Mouse (Mus musculus): ENCODE measurements around the gene Slc13a2. TPM values are rescaled to one million over a fixed set of nuclear protein-coding genes. Genes with fewer than 3 reads are reported as not detected.

Gene Slc13a2
- not detected in 2 replicates for polyA plus RNA-seq (2015; fragmentation: Nextera tagmentation; extraction: Ambion mirVana)

DNA sequence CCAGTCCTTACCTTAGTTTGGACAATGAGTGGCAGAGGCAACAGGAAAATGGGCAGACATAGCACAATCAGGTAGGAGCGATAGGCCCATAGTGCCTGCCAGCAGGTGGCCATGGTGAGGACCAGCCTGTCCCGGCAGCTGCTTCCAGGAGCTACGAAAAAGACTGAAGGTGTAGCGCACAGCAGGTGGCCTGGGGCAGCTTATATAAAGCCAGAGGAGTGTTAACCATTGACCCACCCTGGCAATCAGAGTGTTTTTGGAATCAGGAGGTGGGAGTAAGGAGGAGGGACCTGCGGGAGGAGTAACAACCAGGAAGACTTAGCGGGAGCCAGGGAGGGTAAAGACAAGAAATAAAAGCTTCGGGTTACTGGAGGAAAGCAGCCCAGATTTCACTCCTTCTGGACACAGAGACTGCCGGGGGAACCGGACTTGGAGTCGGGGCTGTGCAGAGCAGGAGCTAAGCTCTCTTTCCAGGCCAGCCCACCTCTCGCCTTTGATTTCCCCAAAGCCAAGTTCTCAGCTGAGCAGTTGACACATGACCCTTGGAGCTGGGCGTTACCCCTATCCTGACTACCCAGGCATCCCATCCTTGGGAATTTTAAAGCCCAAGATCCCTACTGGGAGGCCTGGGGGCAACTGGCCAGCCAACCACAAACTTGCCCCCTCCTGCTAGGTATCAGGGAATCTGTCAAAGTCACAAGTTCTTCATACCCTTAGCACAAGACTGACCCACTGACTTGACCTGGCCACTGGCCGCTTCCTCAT is at the start of gene Slc13a2:
Gene Slc13a2 (minus strand): TSS at position 163 of the 765 bp plus-strand sequence.
- Histone ChIP-seq H3K4me1 (no peaks in the 10 kb centered on the region), H3K9me3 (no peaks in the 10 kb centered on the region), H3K36me3 (no peaks in the 10 kb centered on the region), H3K27me3 (replicated peaks) (peaks cover 48% of the 10 kb centered on the region), H3K4me2 (no peak within 1 kb of the TSS), H3K27ac (replicated peaks) (no peak within 1 kb of the TSS), H3K9ac (no peak within 1 kb of the TSS), H3K4me3 (no peak within 1 kb of the TSS)
- ATAC-seq (ENCODE audit: extremely low read depth, insufficient number of reproducible peaks, low FRiP score, low TSS enrichment) = no peak
- WGBS = 19% methylated on average over 13 of the region's 13 CpGs

DNA sequence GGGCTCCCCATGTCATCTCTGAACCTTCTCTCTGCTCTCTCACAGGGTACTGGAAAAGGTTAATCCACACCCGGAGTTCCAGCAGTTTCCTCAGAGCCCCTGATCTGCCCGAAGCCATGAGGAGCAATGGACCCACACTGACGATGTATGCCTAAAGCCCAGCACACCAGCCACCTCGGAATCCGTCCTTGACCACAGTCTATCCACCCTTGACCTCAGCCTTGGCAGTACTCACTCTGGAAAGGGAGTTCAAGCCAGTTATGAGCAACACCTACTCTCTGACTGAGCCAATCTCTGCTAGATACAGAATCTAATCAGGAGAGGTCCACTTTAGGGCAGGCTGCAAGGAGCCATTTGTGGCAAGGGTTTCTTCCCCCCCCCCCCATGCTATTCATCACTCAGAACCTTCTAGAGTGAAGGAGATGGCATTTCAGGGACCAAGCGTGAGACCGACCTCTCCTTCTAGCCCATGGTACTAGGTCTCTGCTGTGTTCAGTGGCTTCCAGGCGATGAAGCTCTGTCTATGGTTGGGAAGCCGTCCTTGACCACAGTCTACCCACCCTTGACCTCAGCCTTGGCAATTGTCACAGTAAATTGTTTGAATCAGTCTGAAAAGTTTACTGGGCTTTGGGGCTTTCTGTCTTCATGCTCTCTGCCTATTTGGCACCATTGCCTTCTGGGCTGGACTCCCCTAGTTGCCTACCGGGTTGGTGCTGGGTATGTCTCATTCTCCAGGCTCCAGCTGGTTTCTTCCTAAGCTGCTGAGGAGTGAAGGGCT is 49.5 kb upstream of the Slc13a2 start:
- no peak overlapping the region for H3K9ac ChIP-seq
- no peak overlapping the region for H3K4me2 ChIP-seq
- H3K4me1 ChIP-seq = peaks cover 8% of the 10 kb centered on the region
- no peaks in the 10 kb centered on the region for H3K27me3 ChIP-seq (replicated peaks)
- WGBS = 75% methylated on average over 10 of the region's 10 CpGs
- no peak overlapping the region for H3K4me3 ChIP-seq
- H3K27ac ChIP-seq (replicated peaks) = no peak overlapping the region
- H3K9me3 ChIP-seq = no peaks in the 10 kb centered on the region
- H3K36me3 ChIP-seq = no peaks in the 10 kb centered on the region
- no peak for ATAC-seq (ENCODE audit: extremely low read depth, insufficient number of reproducible peaks, low FRiP score, low TSS enrichment)

DNA sequence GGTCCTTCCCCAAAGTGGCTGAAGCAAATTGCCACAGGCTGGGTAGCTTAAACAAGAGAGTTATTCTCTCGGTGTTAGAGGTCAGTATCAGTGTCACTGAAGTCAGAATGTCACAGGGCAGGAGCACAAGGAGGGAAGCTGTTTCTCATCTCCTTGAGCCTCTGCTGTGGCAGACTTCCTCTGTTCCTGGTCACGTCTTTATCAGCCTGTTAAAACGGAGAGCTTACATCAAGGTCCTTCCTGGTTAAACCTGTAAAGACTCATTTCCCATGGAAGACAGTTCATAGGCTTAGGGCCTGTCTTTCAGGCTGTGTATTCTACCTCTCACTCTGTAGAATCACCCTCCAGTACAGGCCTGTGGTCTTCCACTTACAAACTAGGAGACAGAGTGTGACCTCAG is 45.9 kb upstream of the Slc13a2 start:
- WGBS = 28% methylated on average over 3 of the region's 3 CpGs
- Histone ChIP-seq H3K4me1 (peaks cover 28% of the 10 kb centered on the region), H3K4me2 (no peak overlapping the region)

DNA sequence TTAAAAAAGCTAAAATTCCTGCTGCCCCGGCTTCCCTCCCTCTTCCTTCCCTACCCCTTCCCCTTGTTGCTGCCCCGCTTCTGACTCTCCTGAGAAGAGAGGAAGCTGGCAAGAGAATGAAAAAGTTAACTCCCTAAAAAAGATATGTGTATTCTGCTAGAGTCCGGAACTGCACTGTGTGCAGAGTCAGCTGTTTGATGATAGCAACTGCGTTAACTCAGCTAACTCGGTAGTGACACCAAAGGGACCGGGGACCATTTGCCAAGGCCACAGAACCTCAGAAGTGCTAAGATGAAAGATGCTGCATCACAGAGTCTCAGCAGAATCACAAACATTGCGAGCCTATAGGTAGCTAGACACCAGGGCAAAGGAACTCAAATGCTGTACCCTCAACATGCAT is 45.5 kb upstream of the Slc13a2 start:
- no peak for ATAC-seq (ENCODE audit: extremely low read depth, insufficient number of reproducible peaks, low FRiP score, low TSS enrichment)
- Histone ChIP-seq H3K9ac (no peak overlapping the region), H3K36me3 (no peaks in the 10 kb centered on the region), H3K9me3 (no peaks in the 10 kb centered on the region), H3K27me3 (replicated peaks) (no peaks in the 10 kb centered on the region), H3K27ac (replicated peaks) (no peak overlapping the region), H3K4me2 (no peak overlapping the region), H3K4me3 (no peak overlapping the region), H3K4me1 (peaks cover 28% of the 10 kb centered on the region)
- WGBS = 61% methylated on average over 7 of the region's 7 CpGs

More for the DNA sequence above, 45.9 kb upstream of the Slc13a2 start:
- H3K9ac ChIP-seq = no peak overlapping the region
- H3K27me3 ChIP-seq (replicated peaks) = no peaks in the 10 kb centered on the region
- no peaks in the 10 kb centered on the region for H3K36me3 ChIP-seq
- no peaks in the 10 kb centered on the region for H3K9me3 ChIP-seq
- no peak overlapping the region for H3K4me3 ChIP-seq
- ATAC-seq (ENCODE audit: extremely low read depth, insufficient number of reproducible peaks, low FRiP score, low TSS enrichment) = no peak
- no peak overlapping the region for H3K27ac ChIP-seq (replicated peaks)

DNA sequence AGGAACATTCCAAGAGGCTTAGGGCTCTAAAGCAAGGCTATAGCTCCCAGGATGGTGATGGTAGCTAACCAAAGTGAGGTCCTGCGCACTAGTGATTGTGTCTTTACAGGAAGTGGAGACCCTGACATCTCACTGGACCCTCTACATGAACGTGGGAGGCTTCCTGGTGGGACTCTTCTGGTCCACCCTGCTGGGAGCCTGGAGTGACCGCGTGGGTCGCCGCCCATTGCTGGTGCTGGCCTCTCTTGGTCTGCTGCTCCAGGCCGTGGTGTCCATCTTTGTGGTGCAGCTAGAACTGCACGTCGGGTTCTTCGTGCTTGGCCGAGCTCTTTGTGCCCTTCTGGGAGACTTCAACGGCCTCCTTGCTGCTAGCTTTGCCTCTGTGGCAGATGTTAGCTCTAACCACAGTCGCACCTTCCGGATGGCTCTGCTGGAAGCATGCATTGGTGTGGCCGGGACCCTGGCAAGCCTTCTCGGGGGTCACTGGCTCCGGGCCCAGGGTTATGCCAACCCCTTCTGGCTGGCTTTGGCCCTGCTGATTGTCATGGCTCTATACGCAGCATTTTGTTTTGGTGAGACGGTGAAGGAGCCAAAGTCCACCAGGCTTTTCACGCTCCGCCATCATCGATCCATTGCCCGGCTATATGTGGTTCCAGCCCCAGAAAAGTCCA is 44.4 kb upstream of the Slc13a2 start:
- Histone ChIP-seq H3K9me3 (peaks cover 5% of the 10 kb centered on the region; the same call in 1 of the 2 replicates), H3K4me2 (peak overlapping the region; percentile 81), H3K4me3 (peak overlapping the region; percentile 64), H3K27me3 (replicated peaks) (no peaks in the 10 kb centered on the region), H3K4me1 (peaks cover 28% of the 10 kb centered on the region), H3K9ac (peak overlapping the region; percentile 87), H3K27ac (replicated peaks) (peak overlapping the region; percentile 89), H3K36me3 (no peaks in the 10 kb centered on the region)
- ATAC-seq (ENCODE audit: extremely low read depth, insufficient number of reproducible peaks, low FRiP score, low TSS enrichment) = no peak
- 74% methylated on average over 23 of the region's 23 CpGs for WGBS

DNA sequence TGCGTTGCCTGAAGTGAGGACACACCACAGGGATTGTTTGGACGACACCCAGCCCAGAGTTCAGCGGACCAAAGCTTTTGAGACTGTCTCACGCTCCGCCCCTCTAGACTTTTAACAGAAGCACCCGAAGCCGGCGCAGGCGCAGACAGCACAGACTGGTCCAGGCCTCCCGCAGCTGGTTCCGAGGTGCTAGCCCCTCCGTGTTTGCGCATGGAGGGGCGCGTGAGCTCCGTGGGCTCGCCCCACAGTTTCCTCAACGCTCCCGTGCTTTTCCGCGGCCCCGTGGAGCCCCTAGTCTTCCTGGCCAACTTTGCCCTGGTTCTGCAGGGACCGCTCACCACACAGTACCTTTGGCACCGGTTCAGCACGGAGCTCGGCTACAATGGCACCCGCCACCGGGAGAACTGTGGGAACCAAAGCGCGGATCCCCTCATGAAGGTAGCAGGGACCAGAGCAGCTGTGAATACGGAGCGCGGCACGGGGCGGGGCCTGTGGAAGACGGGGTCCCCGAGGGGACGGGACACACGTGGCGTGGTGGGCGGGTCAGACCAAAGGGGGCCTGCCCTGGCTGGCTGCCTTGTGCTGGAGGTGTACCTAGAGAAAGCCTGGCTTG is 43.7 kb upstream of the Slc13a2 start, which contains the start of gene Slc46a1:
Gene Slc46a1 (plus strand): TSS at position 130 of the 613 bp plus-strand sequence.
- H3K9ac ChIP-seq = peak within 1 kb of the TSS; percentile 87
- H3K27me3 ChIP-seq (replicated peaks) = no peaks in the 10 kb centered on the region
- H3K4me3 ChIP-seq = peak within 1 kb of the TSS; percentile 64
- peaks cover 28% of the 10 kb centered on the region for H3K4me1 ChIP-seq
- no peaks in the 10 kb centered on the region for H3K36me3 ChIP-seq
- ATAC-seq (ENCODE audit: extremely low read depth, insufficient number of reproducible peaks, low FRiP score, low TSS enrichment) = peak; percentile 73; the same call in 1 of the 2 replicates
- peak within 1 kb of the TSS; percentile 89 for H3K27ac ChIP-seq (replicated peaks)
- WGBS = under 1% methylated on average over 41 of the region's 41 CpGs
- H3K4me2 ChIP-seq = peak within 1 kb of the TSS; percentile 81
- peaks cover 5% of the 10 kb centered on the region; the same call in 1 of the 2 replicates for H3K9me3 ChIP-seq

DNA sequence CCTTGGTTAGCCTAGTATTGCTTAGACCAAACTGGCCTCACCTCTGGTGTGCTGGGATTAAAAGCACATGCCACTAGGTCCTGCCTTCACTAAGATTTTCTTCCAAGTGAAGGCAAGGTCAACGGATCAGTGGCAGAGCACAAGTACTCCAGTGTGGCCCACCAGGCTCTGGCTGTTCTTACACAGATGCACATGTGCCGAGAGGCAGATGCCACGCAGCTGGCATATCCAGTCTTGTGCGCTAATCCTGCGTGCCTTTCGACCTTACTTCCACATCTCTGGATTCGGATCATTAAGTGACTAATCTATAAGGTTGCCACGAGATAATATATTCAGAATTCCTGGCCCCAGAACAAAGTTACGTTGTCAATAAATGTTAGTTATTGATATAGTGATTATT is 43.1 kb upstream of the Slc13a2 start:
- Histone ChIP-seq H3K9me3 (peaks cover 5% of the 10 kb centered on the region; the same call in 1 of the 2 replicates), H3K4me3 (peak overlapping the region; percentile 64), H3K4me2 (peak overlapping the region; percentile 81), H3K27me3 (replicated peaks) (no peaks in the 10 kb centered on the region), H3K4me1 (peaks cover 28% of the 10 kb centered on the region), H3K36me3 (no peaks in the 10 kb centered on the region), H3K9ac (peak overlapping the region; percentile 87), H3K27ac (replicated peaks) (no peak overlapping the region)
- no peak for ATAC-seq (ENCODE audit: extremely low read depth, insufficient number of reproducible peaks, low FRiP score, low TSS enrichment)
- WGBS = 39% methylated on average over 9 of the region's 9 CpGs

DNA sequence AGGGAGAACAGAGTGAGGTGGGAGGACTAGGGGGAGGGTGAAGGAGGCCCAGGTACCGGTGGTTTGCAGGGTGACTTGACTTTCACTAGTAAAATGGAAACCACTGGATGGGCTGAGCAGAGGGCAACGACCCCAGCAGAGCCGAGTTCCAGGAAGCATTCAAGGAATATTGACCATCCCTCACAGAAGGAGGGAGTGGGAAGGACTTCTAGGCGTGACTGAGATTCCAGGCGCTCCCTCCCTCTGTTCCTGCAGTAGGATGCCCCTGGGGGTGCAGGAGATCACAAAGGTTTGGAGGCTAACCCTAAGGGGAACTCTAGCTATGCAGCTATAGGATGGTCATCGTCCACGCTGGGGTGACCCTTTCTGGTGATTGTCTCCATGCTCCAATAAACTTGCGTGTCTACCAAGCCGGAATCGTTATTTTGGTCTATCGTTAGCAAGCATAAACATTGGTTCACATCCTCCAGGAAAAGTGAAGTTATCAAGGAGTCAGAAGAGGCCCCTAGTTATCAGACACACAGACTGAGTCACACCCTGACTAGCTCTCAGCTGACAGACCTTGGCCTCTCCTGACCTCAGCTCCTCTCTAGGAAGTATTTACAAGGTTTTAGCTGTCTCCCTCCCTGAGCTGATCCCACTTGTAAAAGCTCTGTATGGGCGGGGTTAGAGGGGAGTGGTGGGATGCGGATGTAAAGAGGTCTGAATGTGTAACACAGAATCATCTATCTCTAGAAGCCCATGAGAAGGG is 41.4 kb upstream of the Slc13a2 start:
- Histone ChIP-seq H3K36me3 (no peaks in the 10 kb centered on the region), H3K27me3 (replicated peaks) (no peaks in the 10 kb centered on the region), H3K4me1 (peaks cover 28% of the 10 kb centered on the region), H3K4me2 (no peak overlapping the region), H3K9me3 (peaks cover 5% of the 10 kb centered on the region; the same call in 1 of the 2 replicates), H3K9ac (no peak overlapping the region), H3K4me3 (no peak overlapping the region), H3K27ac (replicated peaks) (no peak overlapping the region)
- WGBS = 41% methylated on average over 13 of the region's 13 CpGs
- no peak for ATAC-seq (ENCODE audit: extremely low read depth, insufficient number of reproducible peaks, low FRiP score, low TSS enrichment)

DNA sequence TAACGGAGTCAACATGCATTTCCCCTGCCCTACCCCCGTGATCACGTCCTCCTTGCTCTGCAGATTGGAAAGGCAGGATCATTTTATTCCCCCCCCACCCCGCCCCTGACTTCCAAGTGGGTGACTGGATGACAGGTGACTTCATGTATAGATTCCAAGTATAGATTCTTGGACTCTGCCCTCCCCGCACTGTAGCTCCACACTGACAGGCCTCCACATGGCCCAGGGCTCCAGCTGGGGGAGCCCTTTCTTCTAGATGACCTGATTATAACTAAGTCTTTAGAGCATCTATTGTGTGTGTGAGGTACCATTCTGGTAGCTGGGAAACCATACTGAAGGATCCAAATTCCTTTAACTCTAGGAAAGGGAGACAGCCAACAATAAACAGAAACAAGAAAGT is 40.7 kb upstream of the Slc13a2 start:
- Histone ChIP-seq H3K4me3 (no peak overlapping the region), H3K9me3 (peaks cover 5% of the 10 kb centered on the region; the same call in 1 of the 2 replicates), H3K4me1 (peaks cover 28% of the 10 kb centered on the region), H3K27ac (replicated peaks) (no peak overlapping the region), H3K36me3 (no peaks in the 10 kb centered on the region), H3K27me3 (replicated peaks) (no peaks in the 10 kb centered on the region), H3K4me2 (no peak overlapping the region), H3K9ac (no peak overlapping the region)
- 78% methylated on average over 5 of the region's 5 CpGs for WGBS
- ATAC-seq (ENCODE audit: extremely low read depth, insufficient number of reproducible peaks, low FRiP score, low TSS enrichment) = no peak

DNA sequence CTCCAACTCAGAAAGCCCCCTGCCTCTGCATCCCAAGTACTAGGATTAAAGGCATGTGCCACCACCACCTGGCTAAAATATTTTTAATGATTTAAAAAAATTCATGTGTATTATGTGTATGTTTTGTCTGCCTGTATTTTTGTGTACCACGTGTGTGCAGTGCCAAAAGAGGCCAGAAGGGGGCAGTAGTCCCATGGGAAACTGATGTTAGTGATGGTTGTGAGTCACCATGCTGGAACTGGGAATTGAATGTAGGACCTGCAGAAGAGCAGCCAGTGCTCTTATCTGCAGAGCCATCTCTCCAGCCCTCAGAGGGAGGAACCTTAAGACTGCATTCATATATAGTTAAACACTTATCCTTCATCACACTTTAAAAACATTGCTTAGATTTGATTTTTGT is 39.9 kb upstream of the Slc13a2 start:
- no peak overlapping the region for H3K9ac ChIP-seq
- peaks cover 24% of the 10 kb centered on the region for H3K4me1 ChIP-seq
- H3K4me3 ChIP-seq = no peak overlapping the region
- ATAC-seq (ENCODE audit: extremely low read depth, insufficient number of reproducible peaks, low FRiP score, low TSS enrichment) = no peak
- no peaks in the 10 kb centered on the region for H3K27me3 ChIP-seq (replicated peaks)
- peaks cover 5% of the 10 kb centered on the region; the same call in 1 of the 2 replicates for H3K9me3 ChIP-seq
- no peaks in the 10 kb centered on the region for H3K36me3 ChIP-seq
- no peak overlapping the region for H3K27ac ChIP-seq (replicated peaks)
- WGBS = 57% methylated on average over 1 of the region's 1 CpGs
- H3K4me2 ChIP-seq = no peak overlapping the region

Data from heart, embryonic 13.5 days (tissue).